Mouse (Mus musculus) liver, postnatal 0 days (tissue): ENCODE data around the gene Tmem158. TPM values are rescaled to one million over a fixed set of nuclear protein-coding genes. Genes with fewer than 3 reads are reported as not detected.
A peak's percentile ranks its signal among the peaks of the same experiment; 100 is the strongest.

ENCODE experiments used
- ATAC-seq: fragments of 200-750 bp; cut with Nextera tagmentation; 2 replicates; pipeline ENCODE4 v1.8.0; 2017; ENCODE audit warnings: mild to moderate bottlenecking, moderate library complexity
- DNase-seq: peaks from one replicate; pipeline ENCODE4 v3.0.0-alpha.2; 2016
- H3K27ac ChIP-seq: fragments of 300-500 bp; sonication (generic); 2 replicates; pipeline ENCODE4 v1.5.1; 2014; ENCODE audit warnings: antibody characterized with exemption, moderate library complexity, mild to moderate bottlenecking, low read depth
- H3K27me3 ChIP-seq: fragments of 300-500 bp; sonication (generic); 2 replicates; pipeline ENCODE4 v1.6.1; 2014; ENCODE audit warnings: low read length, control low read depth, mixed read lengths; ENCODE audit not compliant: insufficient read depth
- H3K36me3 ChIP-seq: fragments of 300-500 bp; sonication (generic); replicated peaks from 2 replicates; pipeline ENCODE4 v1.6.1; 2014; ENCODE audit warnings: mild to moderate bottlenecking, control low read depth, low read length, moderate library complexity, mixed read lengths; ENCODE audit not compliant: insufficient read depth
- H3K4me1 ChIP-seq: fragments of 300-500 bp; sonication (generic); 2 replicates; pipeline ENCODE4 v1.6.1; 2014; ENCODE audit warnings: antibody characterized with exemption, mild to moderate bottlenecking, control low read depth; ENCODE audit not compliant: insufficient read depth
- H3K4me2 ChIP-seq: fragments of 300-500 bp; sonication (generic); 2 replicates; pipeline ENCODE4 v1.6.1; 2014; ENCODE audit warnings: low read depth, mild to moderate bottlenecking, low read length, moderate library complexity, mixed read lengths
- H3K4me3 ChIP-seq: fragments of 300-500 bp; sonication (generic); 2 replicates; pipeline ENCODE4 v1.5.1; 2014; ENCODE audit warnings: low read depth, low read length
- H3K9ac ChIP-seq: fragments of 300-500 bp; sonication (generic); replicated peaks from 2 replicates; pipeline ENCODE4 v1.6.1; 2014; ENCODE audit warnings: mild to moderate bottlenecking, moderate library complexity
- H3K9me3 ChIP-seq: fragments of 300-500 bp; sonication (generic); 2 replicates; pipeline ENCODE4 v1.6.1; 2016; ENCODE audit warnings: mild to moderate bottlenecking, control low read depth, low read length, mixed read lengths
- CTCF ChIP-seq: sonication (generic); IDR thresholded peaks from 2 replicates; pipeline ENCODE4 v1.5.1; 2016; ENCODE audit warnings: antibody characterized with exemption, low read depth
- EP300 ChIP-seq: IDR thresholded peaks from 2 replicates; pipeline ENCODE4 v1.6.1; 2016; ENCODE audit warnings: antibody characterized with exemption, low read depth, mild to moderate bottlenecking
- WGBS: fragments of 180-500 bp; shearing (Covaris S2); extraction: QIAGEN DNeasy Blood & Tissue Kit; methylation state at CpG from one replicate; pipeline ENCODE4 v1.1.7; 2014; ENCODE audit not compliant: insufficient replicate concordance; 5-methylcytosine and 5-hydroxymethylcytosine counted together
- polyA plus RNA-seq: library from polyadenylated mRNA; unstranded; fragments of >200 nt; fragmentation: Nextera tagmentation; extraction: Ambion mirVana; gene quantifications from 2 replicates; pipeline ENCODE4 v1.2.1, GENCODE M21; 2015

Tmem158 gene
- 2.8 and 3.6 TPM in 2 replicates for polyA plus RNA-seq

- TF ChIP-seq CTCF (no peak), EP300 (no peak)
- Histone ChIP-seq H3K9ac (peak within 1 kb of the TSS; percentile 59), H3K4me1 (peaks cover 16% of the 10 kb centered on the region), H3K4me3 (peak within 1 kb of the TSS; percentile 65), H3K36me3 (no peaks in the 10 kb centered on the region), H3K4me2 (peak within 1 kb of the TSS; percentile 98), H3K27me3 (peaks cover 44% of the 10 kb centered on the region), H3K9me3 (no peaks in the 10 kb centered on the region), H3K27ac (no peak within 1 kb of the TSS)
- DNase-seq: peak; percentile 85
- ATAC-seq: peak; percentile 80
- WGBS: 4% methylated on average over 40 of the region's 40 CpGs
Measured at GRCm38 (mm10) chr9:123260611-123261021, at the start of gene Tmem158. Gene Tmem158 (minus strand): TSS chr9:123260764.

GRCm38 (mm10) chr9:123309685-123310365 is 49.3 kb upstream of the Tmem158 start:
- Histone ChIP-seq H3K27me3 (no peaks in the 10 kb centered on the region), H3K27ac (no peak overlapping the region), H3K9ac (no peak overlapping the region), H3K4me2 (no peak overlapping the region), H3K36me3 (no peaks in the 10 kb centered on the region), H3K4me1 (no peaks in the 10 kb centered on the region), H3K4me3 (no peak overlapping the region), H3K9me3 (no peaks in the 10 kb centered on the region)
- ATAC-seq (no peak), DNase-seq (no peak)
- WGBS: 32% methylated on average over 2 of the region's 2 CpGs
- TF ChIP-seq CTCF (no peak), EP300 (no peak)

- 60% methylated on average over 5 of the region's 5 CpGs for WGBS
- TF ChIP-seq EP300 (no peak), CTCF (no peak)
- no peak for DNase-seq
- Histone ChIP-seq H3K27ac (no peak overlapping the region), H3K9ac (no peak overlapping the region), H3K4me1 (no peaks in the 10 kb centered on the region), H3K27me3 (no peaks in the 10 kb centered on the region), H3K9me3 (no peaks in the 10 kb centered on the region), H3K4me3 (no peak overlapping the region), H3K4me2 (no peak overlapping the region), H3K36me3 (no peaks in the 10 kb centered on the region)
- no peak for ATAC-seq
Measured at GRCm38 (mm10) chr9:123309073-123309472, 48.5 kb upstream of the Tmem158 start.

GRCm38 (mm10) chr9:123304917-123305316 is 44.4 kb upstream of the Tmem158 start:
- H3K4me2 ChIP-seq: no peak overlapping the region
- WGBS: 69% methylated on average over 8 of the region's 8 CpGs
- no peak for DNase-seq
- TF ChIP-seq CTCF (no peak), EP300 (no peak)
- no peaks in the 10 kb centered on the region for H3K36me3 ChIP-seq
- no peak overlapping the region for H3K9ac ChIP-seq
- H3K27me3 ChIP-seq: no peaks in the 10 kb centered on the region
- no peak overlapping the region for H3K4me3 ChIP-seq
- no peak for ATAC-seq
- H3K27ac ChIP-seq: no peak overlapping the region
- H3K9me3 ChIP-seq: no peaks in the 10 kb centered on the region
- no peaks in the 10 kb centered on the region for H3K4me1 ChIP-seq

- no peaks in the 10 kb centered on the region for H3K9me3 ChIP-seq
- DNase-seq (no peak), ATAC-seq (no peak)
Measured at GRCm38 (mm10) chr9:123303952-123304351, 43.4 kb upstream of the Tmem158 start.

GRCm38 (mm10) chr9:123302759-123303313 is 42.3 kb upstream of the Tmem158 start:
- Histone ChIP-seq H3K36me3 (no peaks in the 10 kb centered on the region), H3K4me2 (no peak overlapping the region), H3K9me3 (no peaks in the 10 kb centered on the region), H3K4me1 (no peaks in the 10 kb centered on the region), H3K27me3 (no peaks in the 10 kb centered on the region), H3K9ac (no peak overlapping the region), H3K27ac (no peak overlapping the region), H3K4me3 (no peak overlapping the region)
- DNase-seq (no peak), ATAC-seq (no peak)
- TF ChIP-seq CTCF (no peak), EP300 (no peak)
- 77% methylated on average over 2 of the region's 2 CpGs for WGBS

More at GRCm38 (mm10) chr9:123303952-123304351, 43.4 kb upstream of the Tmem158 start:
- Histone ChIP-seq H3K36me3 (no peaks in the 10 kb centered on the region), H3K27ac (no peak overlapping the region), H3K4me3 (no peak overlapping the region), H3K9ac (no peak overlapping the region), H3K4me1 (no peaks in the 10 kb centered on the region), H3K4me2 (no peak overlapping the region), H3K27me3 (no peaks in the 10 kb centered on the region)
- TF ChIP-seq EP300: no peak
- no peak for TF ChIP-seq CTCF
- 80% methylated on average over 7 of the region's 7 CpGs for WGBS
